Mouse (Mus musculus) frontal cortex, postnatal 10 days (tissue): ENCODE measurements around the gene Prdm16.
A peak's percentile ranks its signal among the peaks of the same experiment; 100 is the strongest.

ENCODE experiments used
- DNase-seq, 2 experiments: peaks; one replicate each; pipeline ENCODE4 v3.0.0; 2022; ENCODE audit warnings: low spot score in 2 of 2, mixed read lengths in 1 of 2

The Prdm16 gene

GRCm38 (mm10) chr4:154273000-154273399 lies 363.7 kb downstream of the Prdm16 start:
- peak in 1 of 2 experiments; percentile 51 for DNase-seq

DNA sequence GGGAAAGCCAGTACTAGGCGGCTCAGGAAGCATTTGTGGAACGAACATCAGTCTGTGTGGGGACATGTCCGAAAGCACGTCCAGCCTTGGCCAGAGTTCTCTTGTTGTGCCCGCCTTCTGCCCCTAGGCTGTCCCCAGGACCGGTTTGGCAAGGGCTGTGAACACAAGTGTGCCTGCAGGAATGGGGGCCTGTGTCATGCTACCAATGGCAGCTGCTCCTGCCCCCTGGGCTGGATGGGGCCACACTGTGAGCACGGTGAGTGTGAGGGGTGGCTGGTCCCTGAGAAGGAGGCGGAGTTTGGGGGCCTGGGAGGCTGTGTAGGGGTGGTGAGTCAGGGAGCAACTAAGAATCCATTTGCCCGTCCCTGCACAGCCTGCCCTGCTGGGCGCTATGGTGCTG lies 367.2 kb downstream of the Prdm16 start:
- DNase-seq = no peak

DNA sequence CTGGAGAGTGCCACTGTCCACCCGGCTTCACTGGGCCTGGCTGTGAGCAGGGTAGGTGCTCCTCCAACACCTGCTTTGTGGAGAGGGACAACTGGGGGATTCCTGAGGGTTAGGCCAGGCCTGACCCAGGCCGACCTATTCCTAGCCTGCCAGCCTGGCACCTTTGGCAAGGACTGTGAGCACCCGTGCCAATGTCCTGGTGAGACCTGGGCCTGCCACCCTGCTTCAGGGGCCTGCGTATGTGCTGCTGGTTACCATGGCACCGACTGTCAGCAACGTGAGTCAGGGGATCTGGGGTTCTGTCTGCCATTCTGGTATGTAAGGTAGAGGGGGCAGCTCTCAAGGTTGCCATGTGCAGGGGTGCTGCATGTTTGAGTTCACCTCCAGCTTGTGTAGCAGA lies 369.2 kb downstream of the Prdm16 start:
- no peak for DNase-seq
